Mouse (Mus musculus): Measurements from ENCODE around the gene Peg3.
A peak's percentile ranks its signal among the peaks of the same experiment; 100 is the strongest.

Gene Peg3

GRCm38 (mm10) chr7:6708451-6709180, 21.6 kb downstream of the Peg3 start:
- DNase-seq: no peak

DNA sequence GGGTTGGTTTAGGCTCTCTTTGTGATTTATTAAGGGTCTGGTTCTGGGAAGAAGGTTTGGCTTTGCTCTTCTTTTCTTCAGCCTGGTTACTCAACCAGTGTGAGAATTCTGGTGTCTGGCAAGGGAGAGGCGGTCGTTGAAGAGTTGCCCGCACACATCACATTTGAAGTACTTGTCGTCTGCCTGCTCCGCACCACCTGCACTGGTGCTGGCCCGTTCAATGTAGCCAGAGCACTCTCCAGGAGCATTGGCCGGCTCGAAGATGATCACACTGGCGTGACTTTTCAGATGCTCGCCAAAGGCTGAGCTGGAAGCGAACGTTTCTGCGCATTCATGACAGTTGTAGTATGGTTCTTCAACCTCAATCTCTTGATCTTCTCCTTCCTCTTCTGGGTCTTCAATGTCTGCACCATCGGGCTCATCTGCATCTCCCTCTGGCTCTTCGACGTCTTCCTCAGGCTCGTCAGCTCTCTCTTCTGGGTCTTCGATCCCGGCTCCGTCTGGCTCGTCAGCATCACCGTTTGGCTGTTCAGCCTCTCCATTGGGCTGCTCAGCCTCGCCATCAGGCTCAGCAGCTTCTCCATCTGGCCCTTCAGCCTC, 22.7 kb downstream of the Peg3 start:
- peak; percentile 52 to 53 for DNase-seq

- no peak for DNase-seq
Measured at GRCm38 (mm10) chr7:6699230-6699629, 31.0 kb downstream of the Peg3 start.

- DNase-seq: peak; percentile 91 to 92
Measured at GRCm38 (mm10) chr7:6696241-6697045, 33.8 kb downstream of the Peg3 start, which contains the start of gene Zim1. TSS of gene Zim1 (minus strand) at chr7:6696450.

DNA sequence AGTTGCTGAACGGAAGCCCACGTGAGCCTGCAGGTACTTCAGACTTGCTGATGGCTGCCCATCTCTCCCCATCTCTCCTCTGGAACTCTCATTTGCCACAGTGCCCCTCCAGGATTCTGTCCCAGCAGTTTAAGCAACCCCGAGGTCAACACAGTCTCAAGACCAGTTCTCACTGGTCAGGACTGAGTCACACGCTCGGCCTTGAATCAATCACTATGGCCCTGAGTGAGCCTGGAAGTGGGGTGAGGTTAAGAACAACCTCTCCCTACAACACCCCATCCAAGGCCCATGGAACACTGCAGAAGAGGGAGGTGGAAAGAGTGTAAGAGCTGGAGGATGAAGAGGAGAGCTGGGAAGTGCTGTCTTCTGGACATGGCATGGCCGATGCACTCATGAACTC, 44.7 kb downstream of the Peg3 start:
- DNase-seq: no peak

- no peak for DNase-seq
Measured at GRCm38 (mm10) chr7:6666726-6667125, 63.5 kb downstream of the Peg3 start.

DNA sequence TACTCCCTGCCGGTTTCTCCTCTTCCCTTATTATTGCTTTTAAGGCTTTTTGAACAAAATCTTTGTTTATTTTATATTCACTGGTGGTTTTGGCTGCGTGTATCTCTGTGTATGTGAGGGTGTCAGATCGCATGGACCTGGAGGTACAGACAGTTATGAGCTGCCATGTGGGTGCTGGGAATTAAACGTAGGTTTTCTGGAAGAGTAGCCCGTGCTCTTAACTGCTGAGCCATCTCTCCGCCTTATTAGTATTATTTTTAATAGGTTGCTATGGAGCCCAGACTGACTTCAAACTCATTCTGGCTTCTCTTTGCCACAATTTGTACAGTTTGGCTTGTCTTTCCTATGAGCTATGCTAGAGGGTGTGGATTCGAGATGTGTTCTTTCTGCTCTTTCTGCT, 66.8 kb downstream of the Peg3 start:
- no peak for DNase-seq

GRCm38 (mm10) chr7:6659605-6660004, 70.6 kb downstream of the Peg3 start:
- peak; percentile 73 to 74 for DNase-seq

DNA sequence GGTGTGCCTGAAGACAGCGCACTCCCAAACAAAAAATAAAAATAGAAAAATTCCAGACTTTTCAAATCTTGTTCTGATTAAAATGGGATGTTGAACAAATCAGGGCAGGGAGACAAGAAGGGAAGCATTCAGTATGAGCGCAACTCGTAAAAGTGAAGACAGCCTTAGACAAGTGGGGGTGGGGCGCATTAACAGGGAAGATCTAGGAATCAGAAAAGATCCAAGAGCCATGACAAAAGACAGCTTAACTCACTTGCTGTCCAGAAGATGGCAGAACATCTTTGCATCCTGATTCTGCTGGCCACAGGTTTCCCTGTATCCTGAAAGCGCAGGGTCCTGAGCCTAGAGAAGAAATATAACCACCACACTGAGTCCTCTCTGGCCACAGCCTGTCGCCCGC, 71.6 kb downstream of the Peg3 start:
- no peak for DNase-seq

Measured in cerebellum, postnatal 14 days (tissue).